Mouse (Mus musculus) right cerebral cortex, postnatal 10 days (tissue): ENCODE results near the gene Lrmda.

Experiments
- DNase-seq, 2 experiments: peaks; one replicate each; pipeline ENCODE4 v3.0.0; 2021; ENCODE audit warnings: low spot score in 2 of 2

Gene Lrmda

GRCm38 (mm10) chr14:22649985-22650984 lies 630.8 kb downstream of the Lrmda start:
- no peak for DNase-seq

GRCm38 (mm10) chr14:22651131-22651952 lies 631.8 kb downstream of the Lrmda start:
- DNase-seq = no peak

- DNase-seq = no peak
Observed at GRCm38 (mm10) chr14:22662496-22662895, 643.0 kb downstream of the Lrmda start.

GRCm38 (mm10) chr14:22666437-22666836 lies 646.9 kb downstream of the Lrmda start:
- DNase-seq = no peak

GRCm38 (mm10) chr14:22668302-22668701 lies 648.8 kb downstream of the Lrmda start:
- no peak for DNase-seq

GRCm38 (mm10) chr14:22668711-22669110 lies 649.2 kb downstream of the Lrmda start:
- no peak for DNase-seq

- no peak for DNase-seq
Observed at GRCm38 (mm10) chr14:22673581-22673980, 654.1 kb downstream of the Lrmda start.

GRCm38 (mm10) chr14:22679008-22679704 lies 659.6 kb downstream of the Lrmda start:
- DNase-seq = no peak

- no peak for DNase-seq
Observed at GRCm38 (mm10) chr14:22679705-22680643, 660.5 kb downstream of the Lrmda start.

GRCm38 (mm10) chr14:22686886-22687285 lies 667.4 kb downstream of the Lrmda start:
- DNase-seq = no peak

GRCm38 (mm10) chr14:22688399-22688798 lies 668.9 kb downstream of the Lrmda start:
- DNase-seq = no peak

GRCm38 (mm10) chr14:22695448-22695847 lies 675.9 kb downstream of the Lrmda start:
- DNase-seq = peak; percentile 26 to 29

- no peak for DNase-seq
Observed at GRCm38 (mm10) chr14:22695931-22696365, 676.4 kb downstream of the Lrmda start.

- no peak for DNase-seq
Observed at GRCm38 (mm10) chr14:22700236-22700635, 680.7 kb downstream of the Lrmda start.

GRCm38 (mm10) chr14:22700690-22701089 lies 681.2 kb downstream of the Lrmda start:
- no peak for DNase-seq

GRCm38 (mm10) chr14:22707958-22708701 lies 688.6 kb downstream of the Lrmda start:
- no peak for DNase-seq

- no peak for DNase-seq
Observed at GRCm38 (mm10) chr14:22710071-22710661, 690.7 kb downstream of the Lrmda start.

GRCm38 (mm10) chr14:22712388-22712787 lies 692.9 kb downstream of the Lrmda start:
- DNase-seq = no peak

- DNase-seq = no peak
Observed at GRCm38 (mm10) chr14:22715581-22716378, 696.3 kb downstream of the Lrmda start.
